Mouse (Mus musculus): ENCODE results near the gene Abhd16a.

The Abhd16a gene

DNA sequence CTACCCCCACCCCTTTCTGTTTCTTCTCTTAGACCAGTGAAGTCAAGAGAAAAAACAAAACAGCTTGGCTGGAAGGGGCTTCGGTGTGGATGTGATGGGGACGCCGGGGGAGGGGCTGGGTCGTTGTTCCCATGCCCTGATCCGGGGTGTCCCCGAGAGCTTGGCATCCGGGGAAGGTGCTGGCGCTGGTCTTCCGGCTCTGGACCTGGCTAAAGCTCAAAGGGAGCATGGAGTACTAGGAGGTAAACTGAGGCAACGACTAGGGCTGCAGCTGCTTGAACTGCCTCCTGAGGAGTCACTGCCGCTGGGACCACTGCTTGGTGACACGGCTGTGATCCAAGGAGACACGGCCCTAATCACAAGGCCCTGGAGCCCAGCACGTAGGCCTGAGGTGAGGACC lies 29.0 kb upstream of the Abhd16a start:
- DNase-seq, result no peak

- DNase-seq, result peak; percentile 65
Measured at GRCm38 (mm10) chr17:35060737-35061297, 28.2 kb upstream of the Abhd16a start.

DNA sequence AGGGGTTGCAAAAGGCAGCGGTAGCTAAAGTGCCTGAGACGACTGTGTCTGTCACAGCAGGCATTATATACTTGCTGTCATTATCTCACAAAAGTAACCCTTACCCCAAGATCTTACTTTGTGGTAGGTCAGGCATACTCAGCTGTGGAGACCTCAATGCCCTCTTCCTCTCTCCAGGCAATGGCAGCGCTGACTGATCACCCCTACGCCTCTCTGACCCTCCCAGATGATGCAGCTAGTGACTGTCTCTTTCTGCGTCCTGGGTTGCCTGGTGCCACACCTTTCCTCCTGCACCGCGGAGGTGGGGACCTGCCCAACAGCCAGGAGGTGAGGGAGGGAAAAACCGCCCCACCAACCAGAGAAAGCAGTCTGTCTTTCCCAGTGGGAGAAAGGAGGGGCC lies 27.8 kb upstream of the Abhd16a start:
- no peak for DNase-seq

- DNase-seq, result no peak
Measured at GRCm38 (mm10) chr17:35063466-35063865, 25.6 kb upstream of the Abhd16a start.

DNA sequence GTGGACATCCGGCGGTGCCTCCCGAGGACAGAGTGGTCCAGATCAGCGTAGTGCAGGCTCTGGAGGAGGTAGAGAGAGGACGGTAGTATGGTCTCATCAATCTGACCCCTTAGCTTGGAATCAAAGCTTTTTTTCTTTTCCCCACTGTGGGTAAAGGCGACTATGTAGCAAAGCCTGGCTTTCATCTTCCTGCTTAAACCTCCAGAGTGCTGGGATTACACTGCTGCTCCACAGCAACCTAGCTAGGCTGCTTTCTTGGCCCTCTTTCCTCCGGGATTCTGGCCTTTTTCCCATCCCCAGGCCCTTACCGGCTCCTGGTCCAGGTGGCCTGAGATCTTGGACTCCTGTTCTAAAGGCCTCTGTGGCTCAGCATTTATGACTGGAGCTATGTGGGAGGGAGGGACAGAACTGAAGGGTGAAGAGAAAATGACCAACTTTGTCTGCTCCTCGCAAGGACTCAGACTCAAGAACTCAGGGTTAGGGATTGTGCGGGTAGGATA lies 24.6 kb upstream of the Abhd16a start:
- no peak for DNase-seq

- DNase-seq, result peak; percentile 92
Measured at GRCm38 (mm10) chr17:35064951-35065947, 23.8 kb upstream of the Abhd16a start, which contains the start of gene Ly6g6c. Gene Ly6g6c (plus strand): TSS chr17:35065388.

GRCm38 (mm10) chr17:35066084-35066483 lies 23.0 kb upstream of the Abhd16a start, which contains the start of gene Mpig6b:
Gene Mpig6b (minus strand): TSS chr17:35066184.
- no peak for DNase-seq

GRCm38 (mm10) chr17:35068213-35068914 lies 20.7 kb upstream of the Abhd16a start:
- no peak for DNase-seq

GRCm38 (mm10) chr17:35070556-35071229 lies 18.4 kb upstream of the Abhd16a start:
- peak; percentile 74 for DNase-seq

DNA sequence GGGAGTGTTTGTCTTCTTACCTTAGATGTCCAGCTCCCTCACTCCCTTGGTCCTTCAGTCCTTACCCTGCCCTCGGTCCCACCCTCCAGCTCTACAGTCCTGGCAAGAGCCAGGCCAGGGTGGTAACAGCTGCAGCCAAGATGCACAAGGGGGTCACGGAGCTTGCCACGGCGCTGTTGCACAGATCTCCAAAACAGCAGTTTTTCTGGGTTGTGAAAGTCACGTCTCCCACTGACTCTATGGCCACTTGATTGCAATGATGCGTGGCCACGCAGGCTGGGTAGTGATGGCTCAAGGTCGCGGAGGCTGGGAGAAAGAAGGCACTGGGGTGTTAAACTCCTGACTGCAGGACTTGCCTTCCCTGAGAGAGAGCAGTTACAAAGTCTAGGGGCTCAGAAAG lies 17.6 kb upstream of the Abhd16a start:
- no peak for DNase-seq

GRCm38 (mm10) chr17:35074097-35074496 lies 15.0 kb upstream of the Abhd16a start:
- no peak for DNase-seq

DNA sequence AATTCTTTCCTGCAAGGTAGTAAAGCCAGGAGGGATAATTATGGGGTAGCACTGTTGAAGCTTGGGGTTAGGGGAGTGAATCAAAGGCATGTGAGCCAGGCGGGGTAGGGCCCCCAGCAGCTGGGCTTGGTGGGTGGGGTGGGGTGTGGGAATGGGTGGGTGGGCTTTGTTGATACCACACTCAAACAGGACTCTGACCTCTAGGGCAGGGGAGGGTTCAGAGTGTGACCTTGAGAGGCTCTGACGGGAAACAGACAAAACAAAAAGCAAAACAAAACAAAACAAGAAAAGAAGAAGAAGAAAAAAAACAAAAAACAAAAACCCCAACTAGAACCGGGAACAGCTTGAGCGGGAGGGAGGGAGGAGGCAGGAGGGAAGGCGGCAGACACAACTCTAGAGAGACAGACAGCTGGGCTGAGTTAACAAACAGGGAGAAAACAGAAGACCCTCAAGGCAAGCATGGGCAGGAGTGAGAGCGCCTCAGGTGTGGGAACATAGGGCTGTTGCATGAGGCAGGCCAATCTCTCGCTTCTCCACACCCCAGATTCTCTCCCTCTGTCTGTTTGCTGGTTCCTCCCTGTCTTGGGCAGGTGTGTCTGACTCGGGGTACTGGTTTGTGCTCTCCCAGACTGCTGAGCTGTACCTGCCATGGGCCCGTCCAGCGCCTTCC lies 12.4 kb upstream of the Abhd16a start, which contains the start of gene Ly6g6e:
Gene Ly6g6e, plus strand, starts transcription at position 396 of the 670 bp plus-strand sequence.
- no peak for DNase-seq

GRCm38 (mm10) chr17:35077285-35077684 lies 11.8 kb upstream of the Abhd16a start:
- no peak for DNase-seq

DNA sequence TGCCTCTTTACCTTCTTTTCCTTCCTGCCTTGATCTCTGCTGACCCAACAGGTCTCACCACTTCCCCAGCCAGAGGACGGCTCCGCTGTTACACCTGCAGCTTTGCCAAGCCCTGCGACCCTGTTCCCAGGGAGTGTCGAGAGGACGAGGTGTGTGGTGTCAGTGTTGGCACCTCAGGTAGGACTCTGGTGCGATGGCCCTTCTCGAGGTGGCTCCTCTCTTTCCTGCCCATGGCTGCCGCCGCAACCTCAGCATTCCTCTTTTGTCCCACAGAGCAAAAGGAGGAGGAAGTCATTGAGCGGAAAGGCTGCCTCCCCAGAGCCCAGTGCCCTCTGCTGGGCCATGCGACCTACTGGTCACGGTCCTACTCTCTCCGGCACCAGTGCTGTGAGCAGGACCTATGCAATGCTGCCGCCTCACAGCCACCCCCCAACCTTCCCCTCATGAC lies 11.3 kb upstream of the Abhd16a start, which contains the start of gene Ly6g6d:
Gene Ly6g6d, minus strand, starts transcription at position 280 of the 448 bp plus-strand sequence.
- peak; percentile 80 for DNase-seq

DNA sequence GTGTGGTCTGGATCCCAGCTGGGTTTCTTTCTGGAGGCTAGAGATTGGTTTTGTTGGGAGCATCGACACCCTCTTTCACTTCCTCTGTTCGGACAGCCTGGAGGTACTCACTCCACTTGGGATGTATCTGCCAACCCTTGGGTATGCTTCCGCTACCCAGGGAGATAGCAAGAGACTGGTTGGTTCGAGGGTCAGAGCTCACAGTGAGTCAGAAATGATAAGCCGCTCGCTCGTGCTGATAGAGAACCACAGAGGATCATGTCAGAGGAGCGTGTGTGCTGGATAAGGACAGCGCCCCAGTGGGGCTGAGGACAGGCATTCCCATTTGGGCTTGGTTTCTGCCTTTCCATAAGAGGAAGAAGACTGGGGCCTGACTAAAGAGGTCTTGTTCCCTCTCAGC lies 9.3 kb upstream of the Abhd16a start:
- DNase-seq, result no peak

GRCm38 (mm10) chr17:35080248-35080647 lies 8.8 kb upstream of the Abhd16a start:
- DNase-seq, result no peak

DNA sequence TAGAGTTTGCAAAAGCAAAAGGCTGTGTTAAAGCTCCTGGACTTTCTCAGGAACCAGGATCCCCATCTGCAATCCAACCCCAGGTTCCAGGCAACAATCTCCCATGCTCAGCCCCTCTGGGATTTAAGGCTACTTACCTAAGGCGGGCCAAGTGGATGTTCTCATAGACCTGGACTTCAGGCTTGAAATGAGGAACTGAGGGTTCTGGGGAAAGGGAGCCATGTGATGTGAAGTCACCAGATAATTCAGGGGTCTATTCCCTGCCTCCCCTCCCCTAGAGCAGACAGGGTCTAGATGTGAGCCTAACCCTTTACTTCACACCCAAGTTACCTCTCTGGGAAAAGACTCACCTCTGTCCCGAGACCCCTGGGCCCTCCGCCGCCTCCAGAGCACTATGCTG lies 8.4 kb upstream of the Abhd16a start:
- no peak for DNase-seq

- DNase-seq, result no peak
Measured at GRCm38 (mm10) chr17:35082841-35083576, 6.1 kb upstream of the Abhd16a start.

GRCm38 (mm10) chr17:35083929-35084497 lies 5.0 kb upstream of the Abhd16a start:
- DNase-seq, result no peak

GRCm38 (mm10) chr17:35085208-35085865 lies 3.7 kb upstream of the Abhd16a start, which contains the start of gene Ly6g6f:
Gene Ly6g6f (minus strand): TSS chr17:35085610.
- no peak for DNase-seq
